Mouse (Mus musculus) heart, postnatal 14 days (tissue): ENCODE measurements around the gene Vmn2r13. TPM values are rescaled to one million over a fixed set of nuclear protein-coding genes. Genes with fewer than 3 reads are reported as not detected.
"Not testable (repeated sequence)": the region's sequence is repeated elsewhere in the genome, so short reads cannot be mapped to it uniquely, and the experiment has no call there.

ENCODE experiments used
- DNase-seq, 2 experiments: peaks; one replicate each; pipeline ENCODE4 v3.0.0; 2021 to 2022
- intact Hi-C: fragments of 180-260 bp; cut with DNase I; formaldehyde crosslinking; loops from one replicate; pipeline ENCODE4 v1.15.1; 2025
- long read RNA-seq, 2 experiments: library from polyadenylated mRNA; stranded (forward); transcript quantifications; one replicate each; pipeline ENCODE4 v2.0.0; 2021
- total RNA-seq, 2 experiments: library from RNA; stranded (reverse); gene quantifications; 2 replicates each; pipeline ENCODE4 v1.2.3; 2021

Gene Vmn2r13
- total RNA-seq = not detected
- long read RNA-seq, experiment 1 = 0 reads
- long read RNA-seq, experiment 2 = 0 reads

DNA sequence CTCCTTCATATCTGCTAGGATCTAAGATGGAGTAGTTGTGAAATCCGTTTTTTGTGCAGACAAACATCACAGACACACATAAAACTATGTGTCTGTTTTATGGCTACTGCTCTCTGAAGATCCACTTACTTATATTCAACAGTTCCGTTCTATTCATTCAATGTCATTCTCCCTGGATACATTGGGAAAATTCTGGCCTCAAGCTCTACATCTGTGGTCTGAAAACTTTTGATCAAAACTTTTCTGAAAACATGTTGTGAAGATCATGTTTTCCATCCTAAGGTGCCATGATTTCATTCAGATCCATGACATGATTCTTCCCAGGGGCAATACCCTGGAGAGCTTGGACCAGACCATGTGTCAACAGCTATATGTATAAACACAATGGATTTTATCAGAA is at the start of gene Vmn2r13:
TSS of gene Vmn2r13 (minus strand) at position 101 of the 400 bp plus-strand sequence.
- DNase-seq, intact Hi-C loops: not testable (repeated sequence)

DNA sequence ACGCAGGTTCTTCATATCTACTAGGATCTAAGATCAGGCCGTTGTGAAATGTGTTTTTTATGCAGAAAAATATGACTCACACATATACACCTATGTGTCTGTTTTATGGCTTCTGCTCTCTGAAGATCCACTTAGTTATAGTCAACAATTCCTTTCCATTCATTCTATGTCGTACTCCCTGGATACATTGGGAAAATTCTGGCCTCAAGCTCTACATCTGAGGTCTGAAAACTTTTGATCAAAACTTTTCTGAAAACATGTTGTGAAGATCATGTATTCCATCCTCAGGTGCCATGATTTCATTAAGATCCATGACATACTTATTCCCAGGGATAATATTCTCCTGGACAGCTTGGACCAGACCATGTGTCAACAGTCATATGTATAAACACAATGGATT is 32.6 kb upstream of the Vmn2r13 start, which contains the start of gene Vmn2r14:
TSS of gene Vmn2r14 (minus strand) at position 101 of the 400 bp plus-strand sequence.
- intact Hi-C loops = no loop called here
- DNase-seq = no peak

DNA sequence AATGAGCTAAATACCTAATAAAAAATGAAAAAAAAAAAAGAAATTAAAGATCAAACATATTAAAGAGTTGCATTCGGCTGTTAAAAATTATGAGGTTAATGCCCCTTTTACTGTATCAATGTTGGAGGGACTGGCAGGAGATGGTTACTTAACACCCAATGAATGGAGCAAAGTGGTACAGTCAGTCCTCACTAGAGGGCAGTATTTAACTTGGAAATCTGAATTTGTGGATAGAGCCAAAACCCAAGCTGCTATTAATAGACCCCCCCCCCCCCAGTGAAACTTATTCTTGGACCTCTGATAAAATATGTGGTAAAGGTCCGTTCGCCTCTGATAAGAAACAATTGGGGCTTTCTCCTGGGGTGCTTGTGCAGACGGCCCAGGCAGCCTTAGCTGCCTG is 25.1 kb downstream of the Vmn2r13 start:
- intact Hi-C loops, DNase-seq: not testable (repeated sequence)

DNA sequence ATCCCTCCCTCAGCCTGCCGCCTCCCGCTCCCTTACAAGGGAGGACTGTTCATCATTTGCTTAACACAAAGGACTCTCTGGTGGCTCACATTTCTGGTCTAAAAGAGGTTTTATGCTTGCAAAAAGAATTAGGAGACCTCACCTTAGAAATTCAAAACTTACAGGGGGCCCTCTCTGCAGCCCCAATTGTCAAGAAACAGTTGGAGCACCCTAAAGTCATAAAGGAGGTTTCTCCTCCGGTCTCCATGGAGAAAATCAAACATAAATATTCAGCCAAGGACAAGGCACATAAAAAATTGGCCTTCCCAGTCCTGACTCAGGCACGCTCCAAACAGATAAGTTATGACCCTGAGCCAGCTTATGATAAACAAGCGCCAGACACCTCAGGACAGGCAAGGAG is 31.9 kb downstream of the Vmn2r13 start:
- intact Hi-C loops = no loop called here
- DNase-seq = no peak

DNA sequence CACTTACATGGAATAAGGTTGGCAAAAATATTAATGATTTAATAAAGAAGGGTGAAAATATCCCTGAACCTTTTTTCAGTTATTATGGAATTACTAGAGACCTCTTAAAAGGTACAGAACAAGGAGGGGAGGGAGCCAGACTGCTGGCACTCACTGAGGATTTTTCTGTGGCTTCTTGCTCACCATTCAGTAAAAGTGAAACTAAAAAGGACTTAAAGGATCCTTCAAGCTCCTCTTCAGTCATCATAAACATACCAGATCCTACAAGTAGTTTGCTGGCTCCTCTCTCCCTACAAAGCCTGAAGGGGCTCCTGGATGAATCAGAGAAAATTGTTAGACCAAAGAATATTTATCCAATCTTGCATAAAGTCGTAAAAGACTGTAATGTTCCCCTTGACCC is 32.4 kb downstream of the Vmn2r13 start:
- intact Hi-C loops, DNase-seq: not testable (repeated sequence)

DNA sequence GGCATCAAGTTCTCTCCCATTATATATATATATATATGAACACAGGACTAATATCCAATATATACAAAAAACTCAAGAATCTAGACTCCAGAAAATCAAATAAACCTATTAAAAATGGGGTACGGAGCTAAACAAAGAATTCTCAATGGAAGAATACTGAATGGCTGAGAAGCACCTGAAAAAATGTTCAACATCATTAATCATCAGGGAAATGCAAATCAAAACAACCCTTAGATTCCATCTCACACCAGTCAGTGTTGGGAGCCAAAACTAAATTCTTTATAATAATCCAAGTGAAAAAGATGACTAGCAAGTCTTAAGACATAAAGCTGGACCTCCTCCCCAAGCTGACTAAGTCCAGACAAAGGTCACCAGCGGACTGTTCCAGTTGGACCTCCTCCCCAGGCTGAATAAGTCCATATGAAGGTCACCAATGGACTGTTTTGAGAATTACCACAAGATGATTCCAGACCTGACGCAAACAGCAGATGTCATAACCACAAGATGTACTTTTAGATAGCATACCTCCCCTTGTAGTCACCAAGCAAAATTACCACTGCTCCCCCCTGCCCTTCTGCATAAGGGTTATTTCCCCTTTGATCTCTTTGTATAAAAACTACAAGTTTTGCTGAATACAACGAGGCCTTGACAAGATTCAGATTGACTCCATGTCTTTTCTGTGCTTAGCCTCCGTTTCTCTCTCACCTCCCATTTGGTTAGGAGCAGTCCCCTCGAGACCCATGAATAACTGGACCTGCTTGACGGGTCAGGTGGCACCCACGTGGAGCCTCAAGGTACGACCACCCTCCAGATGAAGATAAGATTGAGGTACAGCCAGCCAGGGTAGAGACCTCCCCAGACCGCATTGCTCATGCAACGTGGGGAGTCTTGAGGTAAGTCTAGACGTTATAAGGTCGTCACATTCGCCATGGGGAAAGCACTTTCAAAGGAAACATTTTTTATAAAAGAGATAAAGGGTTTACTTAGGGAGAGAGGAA is 33.2 kb downstream of the Vmn2r13 start:
- intact Hi-C loops, DNase-seq: not testable (repeated sequence)

DNA sequence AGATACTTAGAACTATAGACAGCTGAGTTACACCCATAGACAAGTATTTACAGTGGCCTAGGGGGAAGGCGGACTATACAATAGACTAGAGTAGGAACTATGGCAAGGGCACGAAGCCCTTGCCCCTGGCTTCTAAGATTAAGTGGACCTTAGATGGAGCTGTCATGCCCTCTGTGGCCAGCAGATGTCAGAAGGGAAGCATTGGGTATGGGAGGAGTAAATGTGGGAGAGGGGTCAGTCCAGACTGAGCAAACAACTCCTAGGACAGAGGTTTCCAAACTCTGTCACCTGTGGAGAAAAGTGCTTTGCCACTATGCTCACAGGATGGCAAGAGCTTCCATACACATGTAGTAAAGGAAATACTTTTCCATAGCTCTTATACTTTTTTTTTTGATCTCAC is 52.5 kb downstream of the Vmn2r13 start:
- intact Hi-C loops = no loop called here
- DNase-seq = no peak

DNA sequence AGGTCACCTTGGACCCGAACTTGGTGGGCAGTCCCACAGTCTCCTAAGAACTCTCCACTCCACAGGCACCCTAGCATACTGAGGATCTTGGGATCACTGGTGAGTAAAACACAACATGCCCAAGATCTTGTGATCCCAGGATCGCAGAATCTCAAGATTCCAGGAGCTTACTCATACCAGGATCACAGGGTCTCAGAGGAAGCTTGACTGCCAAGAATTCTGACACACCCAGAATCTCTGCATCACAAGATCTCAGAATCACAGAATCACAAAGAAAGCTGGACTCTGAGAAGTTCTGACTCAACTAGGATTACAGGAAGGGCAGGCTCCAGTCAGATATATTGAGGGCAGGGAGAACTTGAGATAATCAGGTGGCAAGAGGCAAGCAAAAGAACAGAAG is 55.3 kb downstream of the Vmn2r13 start:
- intact Hi-C loops = no loop called here
- no peak for DNase-seq

Other genes starting within 250 kb of the Vmn2r13 start
- gene Vmn2r10, start 185.7 kb downstream of the Vmn2r13 start, total RNA-seq = not detected
- gene Vmn2r11, start 132.6 kb downstream of the Vmn2r13 start, total RNA-seq = not detected
- not detected for gene Vmn2r12, start 94.2 kb downstream of the Vmn2r13 start, total RNA-seq
- not detected for gene Vmn2r14, start 32.5 kb upstream of the Vmn2r13 start, total RNA-seq
- gene Vmn2r15, start 105.4 kb upstream of the Vmn2r13 start, total RNA-seq = not detected
- not detected for gene Vmn2r16, start 138.0 kb upstream of the Vmn2r13 start, total RNA-seq
- not detected for gene Vmn2r17, start 227.5 kb upstream of the Vmn2r13 start, total RNA-seq